Comparison of ENCODE assay signal across 14 mouse cellular contexts in genomic region chr1:73045948-73046685, GRCm38 (mm10). TPM values are rescaled to one million over a fixed set of nuclear protein-coding genes. Genes with fewer than 3 reads are reported as not detected.
DNase-seq lines count a peak whose midpoint lies in the region; ATAC-seq and TF ChIP-seq lines count a peak whose summit lies in the region.
"Had no signal": no experiment of that assay in that cellular context is flagged by ENCODE, and none has a peak within 500 bp of the region (broad histone marks: within the 10 kb centered on the region; RNA-seq: fewer than 3 reads in every experiment).

No protein-coding gene starts in this region.

- 0 out of 2 replicates have a peak overlapping the region, but pooled peaks have one; percentile 13 for H3K9ac ChIP-seq in liver, embryonic 14.5 days (replicated peaks)
- H3K9ac ChIP-seq in intestine, embryonic 16.5 days (ENCODE audit: low read depth, low read length), result no peak overlapping the region
- H3K9ac ChIP-seq in stomach, embryonic 15.5 days, result no peak overlapping the region
- H3K9ac ChIP-seq in heart, embryonic 12.5 days, result no peak overlapping the region
- H3K9ac ChIP-seq: embryonic facial prominence, embryonic 15.5 days; kidney, embryonic 15.5 days had no signal

- peak; percentile 79 for DNase-seq in heart, adult 11 months
- DNase-seq in heart, postnatal 25 days (ENCODE audit: low spot score), result no peak
- DNase-seq in liver, embryonic 14.5 days (ENCODE audit: low read depth in 3 of 3, low spot score in 3 of 3), result no peak
- no peak for DNase-seq in liver
- DNase-seq in thymus, adult 18-20 months, result no peak
- DNase-seq: adrenal gland, postnatal 14 days; cerebellum, adult 18-20 months had no signal

- H3K4me2 ChIP-seq in liver, embryonic 14.5 days (ENCODE audit: low read depth), result no peak overlapping the region
- no peak overlapping the region for H3K4me2 ChIP-seq in intestine, embryonic 16.5 days (ENCODE audit: low read depth, low read length)
- H3K4me2 ChIP-seq in stomach, embryonic 15.5 days, result no peak overlapping the region
- no peak overlapping the region for H3K4me2 ChIP-seq in heart, embryonic 12.5 days
- H3K4me2 ChIP-seq: embryonic facial prominence, embryonic 15.5 days; kidney, embryonic 15.5 days had no signal

- H3K27me3 ChIP-seq in liver, embryonic 14.5 days (ENCODE audit: control insufficient read depth, insufficient read depth, low read length), result no peaks in the 10 kb centered on the region
- H3K27me3 ChIP-seq in intestine, embryonic 16.5 days (replicated peaks; ENCODE audit: control insufficient read depth, insufficient read depth, low read length), result no peaks in the 10 kb centered on the region
- no peaks in the 10 kb centered on the region for H3K27me3 ChIP-seq in stomach, embryonic 15.5 days (replicated peaks)
- no peaks in the 10 kb centered on the region for H3K27me3 ChIP-seq in heart, embryonic 12.5 days (replicated peaks)
- H3K27me3 ChIP-seq: embryonic facial prominence, embryonic 15.5 days; kidney, embryonic 15.5 days had no signal

- H3K36me3 ChIP-seq in liver, embryonic 14.5 days (replicated peaks; ENCODE audit: control insufficient read depth, insufficient read depth, low read depth), result no peaks in the 10 kb centered on the region
- no peaks in the 10 kb centered on the region for H3K36me3 ChIP-seq in intestine, embryonic 16.5 days (ENCODE audit: control insufficient read depth, insufficient read depth, low read length)
- no peaks in the 10 kb centered on the region for H3K36me3 ChIP-seq in stomach, embryonic 15.5 days
- H3K36me3 ChIP-seq in heart, embryonic 12.5 days, result no peaks in the 10 kb centered on the region
- H3K36me3 ChIP-seq: embryonic facial prominence, embryonic 15.5 days; kidney, embryonic 15.5 days had no signal

- no peak for ATAC-seq in liver, embryonic 14.5 days (ENCODE audit: insufficient read depth)
- ATAC-seq in intestine, embryonic 16.5 days, result no peak
- ATAC-seq in stomach, embryonic 15.5 days (ENCODE audit: insufficient read depth, low FRiP score, low read depth), result no peak
- ATAC-seq in heart, embryonic 12.5 days (ENCODE audit: insufficient number of reproducible peaks, low FRiP score), result no peak

- peaks cover 39 to 45% of the 10 kb centered on the region in 2 experiments for H3K4me1 ChIP-seq in liver, embryonic 14.5 days (replicated peaks; ENCODE audit: control insufficient read depth in 2 of 2, insufficient read depth in 2 of 2, low read length in 1 of 2)
- 0 out of 2 replicates have a peak, but pooled peaks cover 4% of the 10 kb centered on the region for H3K4me1 ChIP-seq in intestine, embryonic 16.5 days (ENCODE audit: control insufficient read depth, insufficient read depth, low read length)
- H3K4me1 ChIP-seq in stomach, embryonic 15.5 days, result no peaks in the 10 kb centered on the region
- H3K4me1 ChIP-seq in heart, embryonic 12.5 days (replicated peaks), result peaks cover 23% of the 10 kb centered on the region
- H3K4me1 ChIP-seq: embryonic facial prominence, embryonic 15.5 days had no signal

- peak overlapping the region; percentile 60 for H3K27ac ChIP-seq in liver, embryonic 14.5 days
- H3K27ac ChIP-seq in intestine, embryonic 16.5 days (ENCODE audit: low read length), result peak overlapping the region; percentile 37; the same call in 1 of the 2 replicates
- H3K27ac ChIP-seq in stomach, embryonic 15.5 days, result peak overlapping the region; percentile 66
- H3K27ac ChIP-seq in heart, embryonic 12.5 days (ENCODE audit: poor library complexity, severe bottlenecking), result no peak overlapping the region
- H3K27ac ChIP-seq: embryonic facial prominence, embryonic 15.5 days; kidney, embryonic 15.5 days; left cerebral cortex, adult 2 months had no signal

- 63% methylated on average over 9 of the region's 9 CpGs for WGBS in liver, embryonic 14.5 days (ENCODE audit: insufficient replicate concordance)
- WGBS in intestine, embryonic 16.5 days, result 34% methylated on average over 9 of the region's 9 CpGs
- 33% methylated on average over 9 of the region's 9 CpGs for WGBS in stomach, embryonic 15.5 days
- 44% methylated on average over 9 of the region's 9 CpGs for WGBS in heart, embryonic 12.5 days

- intact Hi-C loops in heart, postnatal 25 days (cut with DNase I), result no loop called here

- no peak for TF ChIP-seq CTCF in liver, embryonic 14.5 days (IDR thresholded peaks at IDR 0.05; ENCODE audit: low read depth)

- no peak overlapping the region for H3K4me3 ChIP-seq in liver, embryonic 14.5 days (ENCODE audit: insufficient read depth in 1 of 2, low read depth in 2 of 2, low read length in 2 of 2)
- H3K4me3 ChIP-seq in intestine, embryonic 16.5 days (ENCODE audit: low read length), result no peak overlapping the region
- H3K4me3 ChIP-seq in stomach, embryonic 15.5 days (replicated peaks), result no peak overlapping the region
- H3K4me3 ChIP-seq in heart, embryonic 12.5 days, result no peak overlapping the region
- H3K4me3 ChIP-seq: embryonic facial prominence, embryonic 15.5 days; kidney, embryonic 15.5 days; left cerebral cortex, adult 2 months had no signal

- TF ChIP-seq EP300 in liver, embryonic 14.5 days (IDR thresholded peaks at IDR 0.05; ENCODE audit: low read depth), result no peak

- no peaks in the 10 kb centered on the region for H3K9me3 ChIP-seq in liver, embryonic 14.5 days (ENCODE audit: control insufficient read depth, low read length)
- H3K9me3 ChIP-seq in intestine, embryonic 16.5 days (ENCODE audit: control insufficient read depth, low read length), result no peaks in the 10 kb centered on the region
- no peaks in the 10 kb centered on the region for H3K9me3 ChIP-seq in stomach, embryonic 15.5 days
- no peaks in the 10 kb centered on the region for H3K9me3 ChIP-seq in heart, embryonic 12.5 days (replicated peaks)
- H3K9me3 ChIP-seq: embryonic facial prominence, embryonic 15.5 days; kidney, embryonic 15.5 days had no signal

RNA-seq across cellular contexts. Expression of gene Tnp1, which starts 30.4 kb away (rescaled TPM):
- not detected for total RNA-seq in heart, postnatal 25 days (2021)
- polyA plus RNA-seq in liver, embryonic 14.5 days (2012; rRNA removed), result not detected in 2 replicates
- not detected in 2 replicates for polyA plus RNA-seq in liver, embryonic 14.5 days (2014; fragmentation: Nextera tagmentation; extraction: Ambion mirVana)
- polyA plus RNA-seq in intestine, embryonic 16.5 days (2015; fragmentation: Nextera tagmentation; extraction: Ambion mirVana), result not detected in 2 replicates
- not detected in 2 replicates for polyA plus RNA-seq in stomach, embryonic 15.5 days (2015; fragmentation: Nextera tagmentation; extraction: Ambion mirVana)
- not detected in 2 replicates for polyA plus RNA-seq in heart, embryonic 12.5 days (2016; fragmentation: Nextera tagmentation; extraction: Ambion mirVana)
- total RNA-seq: adrenal gland, postnatal 14 days; left cerebral cortex, adult 2 months had no signal
- polyA plus RNA-seq: embryonic facial prominence, embryonic 15.5 days; kidney, embryonic 15.5 days; lung, embryonic 16.5 days had no signal
